Mouse (Mus musculus): Measurements from ENCODE around the gene Aldh3a2. TPM values are rescaled to one million over a fixed set of nuclear protein-coding genes. Genes with fewer than 3 reads are reported as not detected.
A peak's percentile ranks its signal among the peaks of the same experiment; 100 is the strongest.

Aldh3a2 gene
- polyA plus RNA-seq, 1 experiment from 2014 or later: 47.5 TPM

GRCm38 (mm10) chr11:61231329-61231728, 35.9 kb downstream of the Aldh3a2 start:
- Histone ChIP-seq H3K4me1 (ENCODE audit: control insufficient read depth, insufficient read depth, low read length) (no peaks in the 10 kb centered on the region), H3K9me3 (ENCODE audit: control insufficient read depth, low read depth, low read length) (no peaks in the 10 kb centered on the region), H3K4me3 (ENCODE audit: low read depth, low read length) (no peak overlapping the region), H3K9ac (replicated peaks; ENCODE audit: low read depth, low read length) (no peak overlapping the region), H3K36me3 (ENCODE audit: control insufficient read depth, insufficient read depth, low read length) (no peaks in the 10 kb centered on the region), H3K27ac (ENCODE audit: low read length) (no peak overlapping the region), H3K4me2 (replicated peaks; ENCODE audit: low read depth, low read length) (peak overlapping the region; percentile 12; the same call in 1 of the 2 replicates), H3K27me3 (ENCODE audit: control insufficient read depth, insufficient read depth, low read length) (no peaks in the 10 kb centered on the region)
- peak; percentile 65 for ATAC-seq (ENCODE audit: insufficient number of reproducible peaks, insufficient read depth, low FRiP score, low read depth)
- 6% methylated on average over 9 of the region's 9 CpGs for WGBS

DNA sequence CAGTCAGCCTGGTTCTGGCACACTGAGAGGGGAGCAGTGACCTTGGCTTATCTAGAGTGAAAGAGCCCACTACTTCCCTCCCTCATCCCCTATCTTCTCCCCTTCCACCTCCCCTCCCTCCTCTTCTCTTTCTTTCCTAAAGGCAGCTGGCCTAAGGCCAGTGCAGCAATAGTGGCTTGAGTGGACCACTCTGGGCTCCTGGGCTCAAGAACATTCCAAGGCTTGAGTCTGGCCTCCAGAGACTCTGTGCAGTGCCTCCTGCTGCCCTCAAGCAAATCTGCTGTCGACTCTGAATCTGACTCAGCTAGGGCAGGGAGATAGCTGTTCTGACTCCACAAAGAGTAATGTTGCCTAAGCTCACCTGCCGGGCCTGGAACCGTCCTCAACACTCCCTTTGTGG, 38.9 kb downstream of the Aldh3a2 start:
- Histone ChIP-seq H3K27ac (ENCODE audit: low read length) (no peak overlapping the region), H3K4me2 (replicated peaks; ENCODE audit: low read depth, low read length) (no peak overlapping the region), H3K9me3 (ENCODE audit: control insufficient read depth, low read depth, low read length) (no peaks in the 10 kb centered on the region), H3K27me3 (ENCODE audit: control insufficient read depth, insufficient read depth, low read length) (no peaks in the 10 kb centered on the region), H3K4me3 (ENCODE audit: low read depth, low read length) (no peak overlapping the region), H3K4me1 (ENCODE audit: control insufficient read depth, insufficient read depth, low read length) (0 out of 2 replicates have a peak, but pooled peaks cover 6% of the 10 kb centered on the region), H3K9ac (replicated peaks; ENCODE audit: low read depth, low read length) (no peak overlapping the region), H3K36me3 (ENCODE audit: control insufficient read depth, insufficient read depth, low read length) (no peaks in the 10 kb centered on the region)
- 65% methylated on average over 3 of the region's 3 CpGs for WGBS
- no peak for ATAC-seq (ENCODE audit: insufficient number of reproducible peaks, insufficient read depth, low FRiP score, low read depth)

DNA sequence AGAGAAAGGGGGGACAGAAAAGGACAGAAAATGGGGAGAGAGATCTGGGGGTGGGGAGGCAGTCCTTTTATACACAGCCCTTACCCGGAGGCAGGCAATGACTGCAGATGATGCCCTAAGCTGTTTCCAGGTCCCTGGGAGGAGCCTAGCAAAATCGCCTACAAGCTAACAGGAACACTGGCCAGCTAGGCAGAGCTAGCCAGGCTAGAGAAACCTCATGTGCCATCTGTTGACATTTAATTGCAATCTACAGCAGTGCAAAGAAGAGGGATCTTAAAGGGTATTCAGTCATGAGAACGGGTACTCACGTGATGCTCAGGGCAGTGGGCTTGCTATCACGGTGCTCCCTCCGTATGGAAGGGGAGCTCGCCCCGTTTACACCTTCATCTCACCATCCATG, 39.4 kb downstream of the Aldh3a2 start:
- 80% methylated on average over 8 of the region's 8 CpGs for WGBS
- H3K36me3 ChIP-seq (ENCODE audit: control insufficient read depth, insufficient read depth, low read length): no peaks in the 10 kb centered on the region
- H3K27me3 ChIP-seq (ENCODE audit: control insufficient read depth, insufficient read depth, low read length): no peaks in the 10 kb centered on the region
- no peak for ATAC-seq (ENCODE audit: insufficient number of reproducible peaks, insufficient read depth, low FRiP score, low read depth)
- no peaks in the 10 kb centered on the region for H3K9me3 ChIP-seq (ENCODE audit: control insufficient read depth, low read depth, low read length)
- 0 out of 2 replicates have a peak, but pooled peaks cover 6% of the 10 kb centered on the region for H3K4me1 ChIP-seq (ENCODE audit: control insufficient read depth, insufficient read depth, low read length)
- H3K4me2 ChIP-seq (replicated peaks; ENCODE audit: low read depth, low read length): no peak overlapping the region
- no peak overlapping the region for H3K27ac ChIP-seq (ENCODE audit: low read length)
- H3K4me3 ChIP-seq (ENCODE audit: low read depth, low read length): no peak overlapping the region
- H3K9ac ChIP-seq (replicated peaks; ENCODE audit: low read depth, low read length): no peak overlapping the region

GRCm38 (mm10) chr11:61225941-61226412, 41.3 kb downstream of the Aldh3a2 start:
- Histone ChIP-seq H3K27ac (ENCODE audit: low read length) (no peak overlapping the region), H3K9me3 (ENCODE audit: control insufficient read depth, low read depth, low read length) (no peaks in the 10 kb centered on the region), H3K9ac (replicated peaks; ENCODE audit: low read depth, low read length) (no peak overlapping the region), H3K36me3 (ENCODE audit: control insufficient read depth, insufficient read depth, low read length) (no peaks in the 10 kb centered on the region), H3K4me1 (ENCODE audit: control insufficient read depth, insufficient read depth, low read length) (0 out of 2 replicates have a peak, but pooled peaks cover 6% of the 10 kb centered on the region), H3K27me3 (ENCODE audit: control insufficient read depth, insufficient read depth, low read length) (no peaks in the 10 kb centered on the region), H3K4me2 (replicated peaks; ENCODE audit: low read depth, low read length) (no peak overlapping the region), H3K4me3 (ENCODE audit: low read depth, low read length) (no peak overlapping the region)
- WGBS: 63% methylated on average over 6 of the region's 6 CpGs
- no peak for ATAC-seq (ENCODE audit: insufficient number of reproducible peaks, insufficient read depth, low FRiP score, low read depth)

- no peaks in the 10 kb centered on the region for H3K27me3 ChIP-seq (ENCODE audit: control insufficient read depth, insufficient read depth, low read length)
- H3K4me1 ChIP-seq (ENCODE audit: control insufficient read depth, insufficient read depth, low read length): 0 out of 2 replicates have a peak, but pooled peaks cover 6% of the 10 kb centered on the region
- H3K9ac ChIP-seq (replicated peaks; ENCODE audit: low read depth, low read length): no peak overlapping the region
- no peaks in the 10 kb centered on the region for H3K36me3 ChIP-seq (ENCODE audit: control insufficient read depth, insufficient read depth, low read length)
- no peak for ATAC-seq (ENCODE audit: insufficient number of reproducible peaks, insufficient read depth, low FRiP score, low read depth)
- no peak overlapping the region for H3K27ac ChIP-seq (ENCODE audit: low read length)
- H3K9me3 ChIP-seq (ENCODE audit: control insufficient read depth, low read depth, low read length): no peaks in the 10 kb centered on the region
- no peak overlapping the region for H3K4me3 ChIP-seq (ENCODE audit: low read depth, low read length)
- WGBS: 77% methylated on average over 4 of the region's 4 CpGs
- no peak overlapping the region for H3K4me2 ChIP-seq (replicated peaks; ENCODE audit: low read depth, low read length)
Measured at GRCm38 (mm10) chr11:61225511-61225910, 41.8 kb downstream of the Aldh3a2 start.

- no peaks in the 10 kb centered on the region for H3K27me3 ChIP-seq (ENCODE audit: control insufficient read depth, insufficient read depth, low read length)
- H3K9ac ChIP-seq (replicated peaks; ENCODE audit: low read depth, low read length): no peak overlapping the region
- no peak overlapping the region for H3K4me2 ChIP-seq (replicated peaks; ENCODE audit: low read depth, low read length)
- H3K4me1 ChIP-seq (ENCODE audit: control insufficient read depth, insufficient read depth, low read length): 0 out of 2 replicates have a peak, but pooled peaks cover 6% of the 10 kb centered on the region
- H3K9me3 ChIP-seq (ENCODE audit: control insufficient read depth, low read depth, low read length): no peaks in the 10 kb centered on the region
- H3K36me3 ChIP-seq (ENCODE audit: control insufficient read depth, insufficient read depth, low read length): no peaks in the 10 kb centered on the region
- H3K4me3 ChIP-seq (ENCODE audit: low read depth, low read length): no peak overlapping the region
- 89% methylated on average over 10 of the region's 10 CpGs for WGBS
- ATAC-seq (ENCODE audit: insufficient number of reproducible peaks, insufficient read depth, low FRiP score, low read depth): no peak
- no peak overlapping the region for H3K27ac ChIP-seq (ENCODE audit: low read length)
Measured at GRCm38 (mm10) chr11:61224907-61225306, 42.4 kb downstream of the Aldh3a2 start.

DNA sequence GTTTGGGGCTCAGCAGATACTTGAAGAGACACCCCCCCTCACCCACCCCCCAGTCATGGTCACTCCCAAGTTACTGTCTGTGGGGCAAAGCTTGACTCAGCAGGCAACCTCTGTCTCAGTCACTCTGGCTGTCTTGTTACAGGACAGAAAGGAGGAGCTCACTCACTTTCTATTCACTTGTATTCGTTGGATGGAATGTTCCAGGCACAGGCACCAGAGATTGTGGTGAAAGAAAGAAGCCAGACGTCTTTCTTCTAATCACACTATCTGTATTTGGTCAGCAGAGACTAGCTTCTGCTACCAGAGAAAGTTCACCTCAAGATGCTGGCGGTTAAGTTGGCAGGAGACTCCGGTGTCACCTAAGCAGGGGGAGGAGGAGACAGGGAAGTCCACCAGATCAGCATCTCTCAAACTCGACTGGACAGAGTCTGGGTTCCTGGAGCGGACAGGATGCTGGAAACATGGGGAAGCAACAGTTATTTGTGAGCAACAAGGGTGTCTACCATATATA, 43.0 kb downstream of the Aldh3a2 start:
- no peaks in the 10 kb centered on the region for H3K36me3 ChIP-seq (ENCODE audit: control insufficient read depth, insufficient read depth, low read length)
- H3K27me3 ChIP-seq (ENCODE audit: control insufficient read depth, insufficient read depth, low read length): no peaks in the 10 kb centered on the region
- H3K4me3 ChIP-seq (ENCODE audit: low read depth, low read length): no peak overlapping the region
- no peak overlapping the region for H3K9ac ChIP-seq (replicated peaks; ENCODE audit: low read depth, low read length)
- 80% methylated on average over 6 of the region's 6 CpGs for WGBS
- no peak overlapping the region for H3K4me2 ChIP-seq (replicated peaks; ENCODE audit: low read depth, low read length)
- H3K4me1 ChIP-seq (ENCODE audit: control insufficient read depth, insufficient read depth, low read length): 0 out of 2 replicates have a peak, but pooled peaks cover 6% of the 10 kb centered on the region
- no peaks in the 10 kb centered on the region for H3K9me3 ChIP-seq (ENCODE audit: control insufficient read depth, low read depth, low read length)
- ATAC-seq (ENCODE audit: insufficient number of reproducible peaks, insufficient read depth, low FRiP score, low read depth): no peak
- no peak overlapping the region for H3K27ac ChIP-seq (ENCODE audit: low read length)

GRCm38 (mm10) chr11:61222971-61223745, 44.1 kb downstream of the Aldh3a2 start:
- 85% methylated on average over 9 of the region's 9 CpGs for WGBS
- H3K4me2 ChIP-seq (replicated peaks; ENCODE audit: low read depth, low read length): no peak overlapping the region
- ATAC-seq (ENCODE audit: insufficient number of reproducible peaks, insufficient read depth, low FRiP score, low read depth): no peak
- no peaks in the 10 kb centered on the region for H3K9me3 ChIP-seq (ENCODE audit: control insufficient read depth, low read depth, low read length)
- H3K36me3 ChIP-seq (ENCODE audit: control insufficient read depth, insufficient read depth, low read length): no peaks in the 10 kb centered on the region
- no peak overlapping the region for H3K4me3 ChIP-seq (ENCODE audit: low read depth, low read length)
- no peak overlapping the region for H3K27ac ChIP-seq (ENCODE audit: low read length)
- H3K4me1 ChIP-seq (ENCODE audit: control insufficient read depth, insufficient read depth, low read length): 0 out of 2 replicates have a peak, but pooled peaks cover 6% of the 10 kb centered on the region
- H3K27me3 ChIP-seq (ENCODE audit: control insufficient read depth, insufficient read depth, low read length): no peaks in the 10 kb centered on the region
- no peak overlapping the region for H3K9ac ChIP-seq (replicated peaks; ENCODE audit: low read depth, low read length)

Data from stomach, embryonic 14.5 days (tissue).